Mouse (Mus musculus): ENCODE results near the gene Faiml.

Faiml gene

GRCm38 (mm10) chr9:99237139-99237538 lies at the start of gene Faiml:
Gene Faiml (minus strand): TSS chr9:99237239.
- DNase-seq, result no peak

- no peak for DNase-seq
These were observed 21.9 kb upstream of the Faiml start for GRCm38 (mm10) chr9:99258891-99259290.

GRCm38 (mm10) chr9:99256821-99257220 lies 19.8 kb upstream of the Faiml start:
- DNase-seq, result no peak

- no peak for DNase-seq
These were observed 19.2 kb upstream of the Faiml start for GRCm38 (mm10) chr9:99256206-99256605.

- no peak for DNase-seq
These were observed 16.8 kb upstream of the Faiml start for GRCm38 (mm10) chr9:99253861-99254260.

- no peak for DNase-seq
These were observed 11.9 kb upstream of the Faiml start for GRCm38 (mm10) chr9:99248906-99249305.

- DNase-seq, result no peak
These were observed 11.3 kb upstream of the Faiml start for GRCm38 (mm10) chr9:99248304-99248703.

GRCm38 (mm10) chr9:99243895-99244293 lies 6.9 kb upstream of the Faiml start:
- DNase-seq, result peak in 1 of 2 experiments; percentile 11

GRCm38 (mm10) chr9:99243190-99243894 lies 6.3 kb upstream of the Faiml start, which contains the start of gene Cep70:
Gene Cep70 (plus strand): TSS chr9:99243367.
- DNase-seq, result peak; percentile 95 to 98

- peak; percentile 7 to 14 for DNase-seq
These were observed 5.6 kb upstream of the Faiml start for GRCm38 (mm10) chr9:99242533-99243189.

- DNase-seq, result peak; percentile 29 to 45
These were observed 5.0 kb upstream of the Faiml start for GRCm38 (mm10) chr9:99242035-99242434.

- DNase-seq, result no peak
These were observed 3.5 kb upstream of the Faiml start for GRCm38 (mm10) chr9:99240571-99240970.

GRCm38 (mm10) chr9:99239256-99239655 lies 2.2 kb upstream of the Faiml start:
- DNase-seq, result no peak

GRCm38 (mm10) chr9:99238276-99238675 lies 1.2 kb upstream of the Faiml start:
- no peak for DNase-seq

GRCm38 (mm10) chr9:99229450-99229849 lies 7.6 kb downstream of the Faiml start:
- DNase-seq, result no peak

- DNase-seq, result no peak
These were observed 12.5 kb downstream of the Faiml start for GRCm38 (mm10) chr9:99224583-99224982.

GRCm38 (mm10) chr9:99221636-99222035 lies 15.4 kb downstream of the Faiml start:
- no peak for DNase-seq

GRCm38 (mm10) chr9:99217999-99218719 lies 18.9 kb downstream of the Faiml start:
- no peak for DNase-seq

GRCm38 (mm10) chr9:99216182-99216581 lies 20.9 kb downstream of the Faiml start:
- no peak for DNase-seq

- DNase-seq, result no peak
These were observed 24.4 kb downstream of the Faiml start for GRCm38 (mm10) chr9:99212643-99213042.

- no peak for DNase-seq
These were observed 53.9 kb downstream of the Faiml start for GRCm38 (mm10) chr9:99183043-99183670.

- no peak for DNase-seq
These were observed 54.9 kb downstream of the Faiml start for GRCm38 (mm10) chr9:99182121-99182520.

GRCm38 (mm10) chr9:99180272-99180671 lies 56.8 kb downstream of the Faiml start:
- DNase-seq, result no peak

Measured in kidney, adult 8-10 months (tissue).